Mouse (Mus musculus) E14TG2a.4 (cell line): ENCODE measurements around the gene Tmem63a.
A peak's percentile ranks its signal among the peaks of the same experiment; 100 is the strongest.
"Not testable (repeated sequence)": the region's sequence is repeated elsewhere in the genome, so short reads cannot be mapped to it uniquely, and the experiment has no call there.

Source experiments
- H3K27me3 ChIP-seq: 2 replicates; pipeline ENCODE4 v1.6.1; 2014; ENCODE audit warnings: low read length, control low read depth; ENCODE audit not compliant: insufficient read depth
- H3K36me3 ChIP-seq: 2 replicates; pipeline ENCODE4 v1.6.1; 2014; ENCODE audit warnings: low read length, control low read depth; ENCODE audit not compliant: insufficient read depth
- H3K4me1 ChIP-seq: replicated peaks from 2 replicates; pipeline ENCODE4 v1.6.1; 2014; ENCODE audit warnings: low read depth, low read length, control low read depth
- H3K4me3 ChIP-seq: replicated peaks from 2 replicates; pipeline ENCODE4 v1.5.1; 2014; ENCODE audit warnings: mild to moderate bottlenecking, low read length
- H3K9me3 ChIP-seq: 2 replicates; pipeline ENCODE4 v1.6.1; 2014; ENCODE audit warnings: low read length, control low read depth
- CTCF ChIP-seq: conservative IDR thresholded peaks from 2 replicates; pipeline ENCODE4 v1.5.1; 2014; ENCODE audit warnings: low read length
- NANOG ChIP-seq: IDR thresholded peaks from 2 replicates; pipeline ENCODE4 v1.6.1; 2014; ENCODE audit warnings: borderline replicate concordance, low read length, mixed read lengths
- POU5F1 ChIP-seq: IDR thresholded peaks from 2 replicates; pipeline ENCODE4 v1.6.1; 2014; ENCODE audit warnings: low read length, borderline replicate concordance

Tmem63a gene

GRCm38 (mm10) chr1:180938781-180939180, 3.4 kb upstream of the Tmem63a start:
- not testable (repeated sequence) for H3K9me3 ChIP-seq, H3K4me3 ChIP-seq
- peak; percentile 63 for TF ChIP-seq CTCF
- peaks cover 34% of the 10 kb centered on the region for H3K27me3 ChIP-seq
- H3K36me3 ChIP-seq: peaks cover 27% of the 10 kb centered on the region
- H3K4me1 ChIP-seq: peaks cover 66% of the 10 kb centered on the region

GRCm38 (mm10) chr1:180940776-180941460, 1.2 kb upstream of the Tmem63a start:
- no peaks in the 10 kb centered on the region for H3K9me3 ChIP-seq
- peaks cover 24% of the 10 kb centered on the region for H3K36me3 ChIP-seq
- TF ChIP-seq NANOG: no peak
- TF ChIP-seq POU5F1: no peak
- no peak for TF ChIP-seq CTCF
- peak overlapping the region; percentile 87 for H3K4me3 ChIP-seq
- peaks cover 29% of the 10 kb centered on the region for H3K27me3 ChIP-seq
- peaks cover 66% of the 10 kb centered on the region for H3K4me1 ChIP-seq

- Histone ChIP-seq H3K9me3 (no peaks in the 10 kb centered on the region), H3K36me3 (peaks cover 20% of the 10 kb centered on the region), H3K4me3 (peak overlapping the region; percentile 87), H3K4me1 (peaks cover 70% of the 10 kb centered on the region), H3K27me3 (peaks cover 29% of the 10 kb centered on the region)
- TF ChIP-seq POU5F1: no peak
- no peak for TF ChIP-seq NANOG
- no peak for TF ChIP-seq CTCF
Observed at GRCm38 (mm10) chr1:180941726-180942125, 418 bp upstream of the Tmem63a start.

- no peak for TF ChIP-seq POU5F1
- TF ChIP-seq CTCF: no peak
- no peak for TF ChIP-seq NANOG
- Histone ChIP-seq H3K9me3 (no peaks in the 10 kb centered on the region), H3K4me3 (peak overlapping the region; percentile 87), H3K36me3 (peaks cover 21% of the 10 kb centered on the region), H3K4me1 (peaks cover 70% of the 10 kb centered on the region), H3K27me3 (peaks cover 29% of the 10 kb centered on the region)
Observed at GRCm38 (mm10) chr1:180943032-180943644, 994 bp downstream of the Tmem63a start.

- Histone ChIP-seq H3K9me3 (no peaks in the 10 kb centered on the region), H3K27me3 (peaks cover 29% of the 10 kb centered on the region), H3K4me1 (peaks cover 77% of the 10 kb centered on the region), H3K36me3 (peaks cover 23% of the 10 kb centered on the region), H3K4me3 (peak overlapping the region; percentile 87)
- peak; percentile 11; the same call in 1 of the 2 replicates for TF ChIP-seq CTCF
- no peak for TF ChIP-seq POU5F1
Observed at GRCm38 (mm10) chr1:180943896-180944295, 1.8 kb downstream of the Tmem63a start.

- Histone ChIP-seq H3K36me3 (peaks cover 30% of the 10 kb centered on the region), H3K9me3 (no peaks in the 10 kb centered on the region), H3K4me1 (peaks cover 83% of the 10 kb centered on the region), H3K27me3 (peaks cover 29% of the 10 kb centered on the region), H3K4me3 (peak overlapping the region; percentile 87)
- TF ChIP-seq NANOG: no peak
- TF ChIP-seq CTCF: no peak
- TF ChIP-seq POU5F1: no peak
Observed at GRCm38 (mm10) chr1:180944553-180944952, 2.4 kb downstream of the Tmem63a start.

GRCm38 (mm10) chr1:180945001-180945980, 3.1 kb downstream of the Tmem63a start:
- H3K9me3 ChIP-seq: no peaks in the 10 kb centered on the region
- H3K4me3 ChIP-seq: peak overlapping the region; percentile 87
- H3K36me3 ChIP-seq: peaks cover 37% of the 10 kb centered on the region
- peaks cover 87% of the 10 kb centered on the region for H3K4me1 ChIP-seq
- TF ChIP-seq CTCF: no peak
- no peak for TF ChIP-seq NANOG
- TF ChIP-seq POU5F1: no peak
- peaks cover 26% of the 10 kb centered on the region for H3K27me3 ChIP-seq

GRCm38 (mm10) chr1:180946448-180946847, 4.3 kb downstream of the Tmem63a start:
- peaks cover 38% of the 10 kb centered on the region for H3K36me3 ChIP-seq
- TF ChIP-seq CTCF: no peak
- peaks cover 79% of the 10 kb centered on the region for H3K4me1 ChIP-seq
- peaks cover 16% of the 10 kb centered on the region for H3K27me3 ChIP-seq
- H3K4me3 ChIP-seq: peak overlapping the region; percentile 87; the same call in 1 of the 2 replicates
- no peaks in the 10 kb centered on the region for H3K9me3 ChIP-seq
